Mouse (Mus musculus) liver, adult 2 months (tissue): ENCODE measurements around the gene Spred2.
A peak's percentile ranks its signal among the peaks of the same experiment; 100 is the strongest.

ENCODE experiments used
- CTCF ChIP-seq: fragments of 200-500 bp; IDR thresholded peaks from 2 replicates; pipeline ENCODE4 v1.5.1; 2011; ENCODE audit warnings: low read depth, low read length, control low read depth
- POLR2A ChIP-seq: fragments of 200-500 bp; IDR thresholded peaks from 2 replicates; pipeline ENCODE4 v1.6.1; 2011; ENCODE audit warnings: low read length, control low read depth; ENCODE audit not compliant: insufficient read depth; ENCODE audit errors: extremely low read depth

DNA sequence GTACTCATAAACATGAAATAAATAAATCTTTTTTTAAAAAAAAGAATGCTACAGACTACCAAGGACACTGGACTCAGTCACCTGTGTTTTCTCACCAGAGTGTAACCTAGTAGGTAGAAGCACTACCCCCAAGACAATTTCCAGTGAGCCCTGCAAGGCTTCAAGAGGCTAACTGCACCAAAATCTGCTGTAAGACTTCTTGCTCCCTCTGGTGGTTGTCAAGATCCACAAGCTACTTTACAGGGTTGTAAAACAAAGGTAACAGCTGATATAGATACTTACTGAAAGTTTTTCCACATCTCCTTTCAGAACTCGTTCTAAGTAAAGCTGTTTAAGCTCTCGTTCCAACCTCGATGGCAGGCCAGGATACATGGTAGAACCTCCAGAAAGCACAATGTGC lies 148.0 kb downstream of the Spred2 start:
- TF ChIP-seq CTCF (peak; percentile 35), POLR2A (no peak)
